Mouse (Mus musculus) lung, adult 2 months (tissue): ENCODE measurements at regions not wholly inside any gene's neighbourhood (a gene's known extent, or its start where the extent isn't known, plus 50 kb on each side); places are given as distances from the start of the nearest gene placed in this dataset.

Experiments
- DNase-seq: peaks from one replicate; pipeline ENCODE4 v3.0.0; 2022
- H3K4me1 ChIP-seq: fragments of 200-500 bp; 2 replicates; pipeline ENCODE4 v1.6.1; 2011; ENCODE audit warnings: low read length; ENCODE audit not compliant: control insufficient read depth, insufficient read depth
- H3K4me3 ChIP-seq: fragments of 200-500 bp; replicated peaks from 2 replicates; pipeline ENCODE3; 2011; ENCODE audit warnings: low read depth, mild to moderate bottlenecking, control low read depth, low read length; ENCODE audit errors: extremely low read depth
- CTCF ChIP-seq: fragments of 200-500 bp; IDR thresholded peaks from 2 replicates; pipeline ENCODE4 v1.5.1; 2011; ENCODE audit warnings: mild to moderate bottlenecking, low read length, control low read depth; ENCODE audit not compliant: insufficient read depth
- POLR2A ChIP-seq: fragments of 200-500 bp; IDR thresholded peaks from 2 replicates; pipeline ENCODE4 v1.6.1; 2011; ENCODE audit warnings: low read depth, mild to moderate bottlenecking, control low read depth, low read length, borderline replicate concordance; ENCODE audit errors: extremely low read depth
- WGBS: fragments of 180-500 bp; shearing (Covaris S2); methylation state at CpG from one replicate; pipeline ENCODE4 v1.1.7; 2018; 5-methylcytosine and 5-hydroxymethylcytosine counted together

DNA sequence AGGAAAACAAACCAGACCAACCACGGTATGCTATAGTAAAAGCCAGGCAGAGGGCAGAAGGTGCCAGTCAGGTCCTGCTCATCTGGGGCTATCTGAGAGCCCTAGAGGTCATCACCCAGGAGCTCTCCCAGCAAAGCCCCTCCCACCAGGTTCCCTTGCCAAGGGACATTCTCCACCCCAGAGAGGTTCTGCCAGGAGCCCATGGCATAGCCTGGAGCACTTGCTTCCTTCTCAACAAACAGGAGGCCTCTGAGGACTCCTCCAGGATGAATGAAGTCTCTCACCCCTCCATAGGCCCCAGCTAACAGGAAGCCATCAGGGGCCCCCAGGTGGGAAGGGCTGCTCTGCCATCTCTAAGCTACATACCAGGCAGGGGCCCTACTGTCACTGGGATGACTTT, 70.0 kb downstream of the Zfp36l2 start:
- TF ChIP-seq POLR2A, result no peak
- TF ChIP-seq CTCF, result no peak
- Histone ChIP-seq H3K4me3 (no peak overlapping the region), H3K4me1 (peaks cover 11% of the 10 kb centered on the region)
- WGBS, result 39% methylated on average over 1 of the region's 1 CpGs
- DNase-seq, result no peak

DNA sequence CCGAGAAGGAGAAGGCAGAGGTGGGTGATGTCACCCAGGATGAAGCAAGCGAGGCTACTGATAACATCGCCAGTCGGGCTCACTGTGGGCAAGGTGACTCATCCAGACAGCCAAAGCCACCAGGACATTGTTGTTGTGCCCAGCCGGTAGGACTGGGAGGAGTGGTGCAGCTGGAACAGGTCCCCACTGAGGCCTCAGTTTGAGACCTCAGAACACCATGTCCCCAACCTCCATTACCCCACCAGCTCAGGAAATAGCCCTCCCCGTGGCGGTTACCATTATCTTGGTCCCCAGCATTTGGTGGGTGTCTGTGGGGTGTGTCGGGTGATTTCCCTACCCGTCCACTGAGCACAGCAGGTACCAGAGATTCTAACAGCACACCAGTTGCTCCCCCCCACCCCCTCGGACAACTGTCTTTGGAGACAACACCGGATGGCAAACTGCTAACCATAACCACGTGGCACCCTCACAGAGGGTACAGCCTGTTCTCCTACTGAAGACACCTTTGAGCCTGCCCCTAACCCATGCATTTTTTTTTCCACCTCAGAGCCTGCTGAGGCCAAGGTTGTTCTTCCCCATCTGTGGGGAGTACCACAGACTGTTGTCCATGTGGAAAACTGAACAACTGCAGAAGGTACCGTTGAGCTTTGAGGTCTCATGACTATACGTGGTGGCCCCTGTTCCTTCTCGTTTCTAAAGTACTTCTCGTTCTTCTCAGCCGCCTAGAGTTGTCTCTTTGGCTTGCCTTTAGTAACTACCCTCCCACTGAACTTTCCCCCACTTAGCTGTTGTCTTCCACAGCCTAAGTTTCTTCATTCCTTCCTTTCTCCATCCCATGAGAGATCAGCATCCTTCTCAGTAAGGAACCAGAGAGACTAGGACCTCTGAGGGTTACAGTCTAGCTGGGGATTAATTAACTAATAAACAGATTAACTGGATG, 71.1 kb downstream of the Zfp36l2 start:
- no peak for DNase-seq
- TF ChIP-seq CTCF (no peak), POLR2A (no peak; the same call in 1 of the 2 replicates)
- 65% methylated on average over 17 of the region's 17 CpGs for WGBS
- H3K4me1 ChIP-seq, result peaks cover 18% of the 10 kb centered on the region
- no peak overlapping the region for H3K4me3 ChIP-seq

DNA sequence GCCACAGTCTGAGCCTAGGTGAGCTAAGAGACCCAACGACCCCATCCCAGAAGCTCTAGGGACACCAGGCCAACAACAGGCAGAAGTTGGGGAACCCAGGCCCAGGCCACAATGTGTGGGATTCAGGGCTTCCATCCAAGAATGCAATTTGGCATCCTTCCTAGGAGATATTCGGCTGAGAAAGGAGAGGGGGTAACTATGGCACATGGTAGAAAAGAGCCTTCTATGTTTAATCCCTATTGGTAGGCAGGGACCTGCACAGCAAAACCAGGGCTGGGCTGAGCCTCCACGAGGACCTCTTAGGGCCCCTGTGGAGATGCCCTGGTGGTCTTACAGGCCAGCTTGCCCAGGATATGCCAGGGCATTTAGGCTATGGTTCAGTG, 71.8 kb downstream of the Zfp36l2 start:
- TF ChIP-seq POLR2A (no peak), CTCF (no peak)
- DNase-seq, result no peak
- Histone ChIP-seq H3K4me1 (peaks cover 18% of the 10 kb centered on the region), H3K4me3 (no peak overlapping the region)
- WGBS, result 36% methylated on average over 3 of the region's 3 CpGs

DNA sequence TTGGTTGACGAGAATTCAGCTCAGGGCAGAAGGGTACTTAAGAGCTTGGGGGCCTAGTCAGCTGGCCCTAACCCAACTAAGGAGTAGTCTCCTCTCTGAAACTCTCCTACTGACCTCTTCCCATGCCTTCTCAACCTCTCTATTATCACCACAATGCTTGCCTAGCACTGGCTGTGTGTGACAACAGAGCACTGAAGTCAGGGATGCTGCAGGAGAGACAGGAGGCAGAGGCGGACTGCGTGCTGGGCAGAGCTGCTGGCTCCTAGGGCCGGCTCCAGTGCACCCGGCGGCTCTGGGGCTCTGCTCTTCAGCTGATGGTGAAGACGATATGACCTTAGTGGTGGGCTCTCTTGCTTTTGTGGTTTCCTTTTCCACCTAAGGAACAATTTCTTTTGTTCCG, 72.6 kb downstream of the Zfp36l2 start:
- no peak overlapping the region for H3K4me3 ChIP-seq
- WGBS, result 70% methylated on average over 8 of the region's 8 CpGs
- peaks cover 18% of the 10 kb centered on the region for H3K4me1 ChIP-seq
- no peak for DNase-seq
- TF ChIP-seq CTCF (no peak), POLR2A (no peak)

DNA sequence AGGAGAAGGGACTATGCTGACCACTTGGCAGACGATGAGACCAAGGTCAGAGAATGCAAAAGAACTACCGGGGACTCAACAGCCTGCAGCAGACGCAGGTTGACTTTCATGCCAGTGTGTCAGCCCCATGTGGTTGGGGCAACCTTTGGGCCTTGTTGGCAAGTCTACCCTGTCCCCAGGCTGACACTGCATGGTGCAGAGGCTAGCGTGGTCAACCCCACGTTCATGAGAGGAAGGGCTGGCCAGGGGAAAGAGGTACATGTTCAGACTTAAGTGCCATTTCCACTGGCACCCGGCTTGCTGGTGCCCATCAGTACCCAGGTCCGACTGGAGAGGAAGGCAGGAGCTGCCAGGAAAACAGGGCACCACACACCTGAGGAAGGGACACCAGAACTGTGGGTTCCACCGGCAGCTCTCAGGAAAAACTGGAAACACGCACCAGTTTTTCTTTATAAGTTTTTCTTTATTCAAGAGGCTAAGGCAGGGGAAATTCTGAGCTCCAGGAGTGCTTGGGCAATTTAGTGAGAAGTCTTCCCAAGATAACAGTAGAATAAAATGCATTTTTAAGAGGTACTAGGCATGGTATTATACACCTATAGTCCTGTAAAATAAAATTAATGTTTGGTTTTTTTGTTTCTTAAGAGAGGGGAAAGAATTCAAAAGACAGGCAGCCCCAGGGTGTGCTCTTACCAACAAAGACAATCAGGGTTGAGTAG, 73.3 kb downstream of the Zfp36l2 start:
- peaks cover 18% of the 10 kb centered on the region for H3K4me1 ChIP-seq
- TF ChIP-seq POLR2A, result no peak
- TF ChIP-seq CTCF, result no peak
- WGBS, result 55% methylated on average over 9 of the region's 9 CpGs
- no peak overlapping the region for H3K4me3 ChIP-seq
- no peak for DNase-seq

DNA sequence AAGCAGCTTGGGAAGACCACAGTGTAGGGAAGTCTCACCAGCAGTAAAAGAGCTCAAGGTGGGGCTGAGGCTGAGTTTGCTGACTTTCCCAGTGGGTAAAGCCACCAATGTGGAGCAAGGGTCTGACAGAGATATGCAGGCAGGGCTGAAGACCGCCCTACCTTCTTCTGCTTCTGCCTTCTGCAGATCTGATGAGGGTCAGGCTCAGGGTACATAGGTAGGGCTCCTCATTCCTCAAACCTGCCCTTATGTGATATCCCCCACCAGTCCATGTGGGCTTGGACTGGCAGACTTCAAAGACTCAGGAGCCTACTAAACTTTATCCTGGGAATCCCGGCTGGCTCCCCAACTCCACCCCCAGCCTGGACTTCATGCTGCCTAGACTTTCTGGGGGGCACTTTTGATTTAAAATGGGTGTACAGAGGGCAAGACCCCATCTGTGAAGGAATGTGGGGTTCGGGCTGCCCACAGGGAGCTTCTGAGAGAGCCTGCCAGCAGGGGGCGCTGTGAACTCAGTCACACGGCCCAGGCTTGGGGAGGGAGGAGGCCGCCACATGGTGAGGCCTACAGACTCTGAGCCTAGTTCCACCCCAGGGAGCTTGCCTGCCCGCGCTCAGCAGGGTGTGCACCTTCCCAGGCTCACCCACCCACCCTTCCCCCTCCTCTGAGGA, 74.0 kb downstream of the Zfp36l2 start:
- WGBS, result 17% methylated on average over 8 of the region's 8 CpGs
- DNase-seq, result peak; percentile 94
- Histone ChIP-seq H3K4me3 (no peak overlapping the region), H3K4me1 (peaks cover 16% of the 10 kb centered on the region)
- TF ChIP-seq POLR2A (peak; percentile 16; the same call in 1 of the 2 replicates), CTCF (peak; percentile 69)

DNA sequence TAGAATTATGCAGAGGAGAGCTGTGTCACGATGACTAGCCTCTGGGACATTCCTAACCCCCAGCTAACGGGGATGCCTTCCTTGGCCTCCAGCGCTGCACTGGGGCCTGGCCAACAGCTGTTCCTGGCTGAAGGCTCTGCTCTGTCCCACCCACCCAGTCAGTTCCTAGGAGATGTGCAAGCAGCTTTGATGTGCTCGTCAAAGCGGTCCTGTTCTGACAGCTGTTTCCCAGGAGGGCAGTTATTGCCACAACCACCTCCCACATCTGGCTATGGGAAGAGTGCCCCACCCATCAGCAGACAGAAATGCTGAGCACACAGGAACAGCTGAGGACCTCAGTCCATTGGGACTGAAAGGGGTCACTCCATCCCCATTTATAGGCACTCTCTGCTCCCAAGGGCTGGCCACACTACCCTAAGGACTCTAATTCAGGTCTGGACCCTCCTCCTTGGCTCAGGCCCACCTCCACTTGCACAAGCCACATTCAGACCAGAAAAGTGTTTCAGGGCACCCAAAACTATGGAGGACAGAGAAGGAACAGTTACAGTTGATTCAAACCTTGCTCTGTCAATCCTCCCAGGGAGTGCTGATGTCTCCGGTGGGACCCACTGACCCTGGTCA, 75.2 kb downstream of the Zfp36l2 start:
- Histone ChIP-seq H3K4me1 (peaks cover 16% of the 10 kb centered on the region), H3K4me3 (no peak overlapping the region)
- DNase-seq, result no peak
- TF ChIP-seq POLR2A (no peak), CTCF (no peak)
- WGBS, result 45% methylated on average over 6 of the region's 6 CpGs

DNA sequence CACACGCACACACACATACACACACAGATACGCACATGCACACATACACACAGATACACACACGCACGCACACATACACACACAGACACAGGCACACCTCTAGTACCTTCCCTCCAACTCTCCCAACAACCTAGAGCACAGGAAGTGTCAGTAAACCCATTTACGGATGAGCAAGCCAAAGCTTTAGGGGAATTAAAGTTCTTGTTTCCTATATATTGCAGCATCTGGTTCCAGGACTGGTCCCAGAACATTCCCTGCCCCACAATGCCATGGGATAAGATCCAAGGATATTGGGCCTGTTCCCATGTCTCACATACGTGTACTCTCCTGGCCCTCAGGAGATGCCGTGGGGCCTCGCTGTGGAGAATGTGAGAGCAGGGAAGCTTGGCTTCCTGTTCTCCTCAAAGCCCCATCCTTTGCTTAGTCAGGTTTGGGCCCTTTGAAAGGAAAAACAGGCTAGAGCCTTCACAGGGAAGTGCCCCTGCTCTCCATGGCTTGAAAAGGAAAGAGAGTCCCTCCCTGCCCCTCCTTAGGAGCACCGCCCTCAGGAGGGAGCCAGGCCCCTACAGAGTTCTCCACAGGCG, 75.9 kb downstream of the Zfp36l2 start:
- DNase-seq, result no peak
- TF ChIP-seq CTCF (no peak), POLR2A (no peak)
- no peak overlapping the region for H3K4me3 ChIP-seq
- 80% methylated on average over 10 of the region's 10 CpGs for WGBS
- peaks cover 16% of the 10 kb centered on the region for H3K4me1 ChIP-seq

DNA sequence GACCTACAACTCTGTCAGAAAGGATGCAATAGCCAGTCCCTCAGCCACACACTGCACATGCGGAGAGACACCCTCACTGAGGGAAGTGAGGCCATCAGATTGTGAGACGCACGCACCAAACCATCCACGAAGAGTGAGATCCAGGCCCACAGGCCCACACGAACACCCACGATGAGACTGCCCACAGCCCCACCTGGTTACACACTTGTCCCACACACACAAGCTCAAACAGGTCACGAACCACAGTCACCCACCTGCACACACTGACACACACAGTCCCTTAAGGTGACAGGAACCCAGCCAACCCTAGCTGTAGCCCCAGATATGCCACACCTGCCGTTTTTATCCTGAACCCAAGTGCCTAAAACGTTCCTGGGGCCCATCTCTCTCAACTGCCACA, 76.8 kb downstream of the Zfp36l2 start:
- TF ChIP-seq CTCF (no peak), POLR2A (no peak)
- WGBS, result 73% methylated on average over 9 of the region's 9 CpGs
- peaks cover 12% of the 10 kb centered on the region for H3K4me1 ChIP-seq
- H3K4me3 ChIP-seq, result no peak overlapping the region
- no peak for DNase-seq
